Mouse (Mus musculus) thymus, postnatal 4 days (tissue): ENCODE measurements around the gene Kif20b.

Experiments used
- DNase-seq: peaks from one replicate; pipeline ENCODE4 v3.0.0; 2021

Gene Kif20b

GRCm38 (mm10) chr19:34920531-34920930, 1.6 kb upstream of the Kif20b start:
- DNase-seq, result no peak

DNA sequence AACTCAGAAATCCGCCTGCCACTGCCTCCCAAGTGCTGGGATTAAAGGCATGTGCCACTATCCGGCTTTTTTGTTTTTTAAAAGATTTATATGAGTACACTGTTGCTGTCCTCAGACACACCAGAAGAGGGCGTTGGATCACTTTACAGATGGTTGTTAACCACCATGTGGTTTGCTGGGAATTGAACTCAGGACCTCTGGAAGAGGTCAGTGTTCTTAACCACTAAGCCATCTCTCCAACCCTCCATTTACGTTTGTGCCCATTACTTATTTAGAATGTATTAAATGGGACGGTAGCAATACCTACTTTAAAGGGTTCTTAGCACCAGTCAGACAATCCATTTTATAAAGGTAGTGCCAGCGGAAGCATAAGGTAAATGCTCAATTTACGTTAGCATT, 909 bp upstream of the Kif20b start:
- DNase-seq, result peak; percentile 33

- DNase-seq, result no peak
Measured at GRCm38 (mm10) chr19:34922603-34922963, 422 bp downstream of the Kif20b start.

GRCm38 (mm10) chr19:34947206-34947605, 25.0 kb downstream of the Kif20b start:
- DNase-seq, result no peak

GRCm38 (mm10) chr19:34953842-34954541, 31.8 kb downstream of the Kif20b start:
- no peak for DNase-seq

DNA sequence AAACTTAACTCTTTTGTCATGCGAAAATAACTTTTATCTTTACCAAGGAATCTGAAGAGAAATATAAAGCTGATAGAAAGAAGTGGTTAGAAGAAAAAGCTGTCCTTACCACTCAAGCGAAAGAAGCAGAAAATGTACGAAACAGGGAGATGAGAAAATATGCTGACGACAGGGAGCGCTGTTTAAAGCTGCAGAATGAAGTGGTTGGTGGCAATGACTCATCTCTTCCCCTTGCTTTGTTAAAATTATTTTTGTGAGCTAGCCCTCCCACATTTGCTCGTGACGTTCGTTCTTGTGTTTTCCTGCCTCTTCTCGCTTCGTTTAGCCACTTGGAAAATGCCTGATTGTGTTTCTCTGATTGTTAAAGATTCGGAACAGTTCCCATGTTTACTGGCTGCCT, 37.2 kb downstream of the Kif20b start:
- no peak for DNase-seq

- no peak for DNase-seq
Measured at GRCm38 (mm10) chr19:34984742-34985141, 62.6 kb downstream of the Kif20b start.

- no peak for DNase-seq
Measured at GRCm38 (mm10) chr19:34990443-34990842, 68.3 kb downstream of the Kif20b start.

DNA sequence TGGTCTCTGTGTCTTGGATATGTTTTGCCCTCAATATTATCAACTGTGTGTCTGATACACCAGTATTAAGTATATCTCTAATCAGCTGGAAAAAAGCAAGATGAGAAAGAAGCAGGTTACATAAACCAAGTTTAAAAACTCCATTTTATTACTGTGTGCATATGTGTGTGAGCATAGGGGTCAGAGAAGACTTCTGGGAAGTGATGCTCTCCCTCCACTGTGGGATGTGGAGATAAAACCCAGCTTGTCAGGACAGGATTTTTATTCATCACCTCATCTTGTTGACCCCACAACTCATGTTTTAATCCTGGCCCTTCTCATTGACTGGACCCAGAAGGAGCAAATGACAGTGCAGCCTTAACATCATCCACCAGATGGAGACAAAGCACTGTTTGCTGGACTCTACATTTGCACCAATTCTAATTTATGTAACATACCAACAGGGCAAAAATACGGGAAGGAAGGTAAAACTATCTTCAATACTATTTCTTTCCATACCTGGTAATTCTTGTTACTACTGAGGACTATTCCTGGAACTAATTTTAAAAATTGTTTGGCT, 70.9 kb downstream of the Kif20b start:
- DNase-seq, result peak; percentile 9

GRCm38 (mm10) chr19:35015058-35015457, 92.9 kb downstream of the Kif20b start:
- no peak for DNase-seq

DNA sequence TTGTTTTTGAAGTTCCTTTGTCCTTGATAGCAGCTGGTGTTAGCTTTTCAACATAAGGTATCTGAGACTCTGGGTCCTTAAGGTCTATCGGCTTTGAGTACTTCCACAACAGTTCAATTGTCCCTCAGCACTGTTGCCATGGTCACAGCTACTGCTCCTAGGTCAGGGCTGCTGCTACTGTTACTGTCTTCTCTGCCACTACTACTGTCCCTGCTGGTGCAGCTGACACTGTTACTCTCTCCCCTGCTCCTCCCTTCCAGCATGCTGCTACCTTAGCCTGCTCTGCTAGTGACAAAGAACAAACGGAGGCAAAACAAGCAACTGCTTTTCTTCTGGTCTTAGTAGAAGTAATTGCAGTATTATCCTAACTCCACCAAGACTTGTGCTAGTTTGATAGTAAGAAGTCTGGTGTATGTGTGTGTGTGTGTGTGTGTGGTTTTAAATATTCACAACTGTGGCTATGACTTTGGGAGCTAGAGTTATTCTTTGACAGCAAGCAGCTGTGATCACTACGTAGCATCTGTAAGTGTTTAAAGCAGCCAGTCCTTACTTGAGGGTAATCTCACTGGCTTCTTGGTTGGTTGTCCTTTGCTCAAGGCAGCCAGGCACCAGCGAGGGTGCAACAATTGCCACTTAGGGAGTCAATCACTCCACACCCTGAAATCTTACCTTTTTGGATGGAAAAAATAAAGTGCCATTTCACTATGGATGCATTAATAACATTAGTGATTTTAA, 95.5 kb downstream of the Kif20b start:
- no peak for DNase-seq

DNA sequence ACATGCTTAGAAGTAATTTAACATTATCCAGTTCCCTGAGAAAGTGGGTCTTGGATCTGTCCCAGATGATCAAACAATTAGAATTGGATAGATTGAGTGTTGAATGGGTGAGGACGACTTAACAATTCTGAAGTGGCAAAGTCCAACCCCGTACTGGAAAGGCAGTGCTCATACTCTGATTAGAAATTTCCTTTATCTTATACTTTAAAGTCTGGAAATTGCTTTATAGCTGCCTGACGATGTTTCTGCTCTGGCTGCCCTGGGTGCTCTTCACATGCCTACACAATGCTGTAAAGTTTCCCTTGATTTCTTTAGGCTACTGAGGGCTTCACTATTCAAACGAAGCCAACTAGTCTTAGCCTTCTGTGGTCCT, 96.0 kb downstream of the Kif20b start:
- DNase-seq, result no peak
